Mouse (Mus musculus) layer of hippocampus, postnatal 36 days (tissue): Measurements from ENCODE around the gene Gpatch8. TPM values are rescaled to one million over a fixed set of nuclear protein-coding genes. Genes with fewer than 3 reads are reported as not detected.
"Not testable (repeated sequence)": the region's sequence is repeated elsewhere in the genome, so short reads cannot be mapped to it uniquely, and the experiment has no call there.

Experiments used
- DNase-seq, 2 experiments: peaks; one replicate each; pipeline ENCODE4 v3.0.0; 2022
- total RNA-seq, 2 experiments: library from RNA; stranded (reverse); gene quantifications; 2 replicates each; pipeline ENCODE4 v1.2.3; 2021

The Gpatch8 gene
- total RNA-seq, 2 experiments from 2014 or later, result 44.1 to 58.6 TPM

GRCm38 (mm10) chr11:102568756-102569377, 12.7 kb upstream of the Gpatch8 start:
- no peak for DNase-seq

GRCm38 (mm10) chr11:102568191-102568590, 12.0 kb upstream of the Gpatch8 start:
- DNase-seq, result no peak

GRCm38 (mm10) chr11:102567723-102568122, 11.5 kb upstream of the Gpatch8 start:
- DNase-seq, result no peak

GRCm38 (mm10) chr11:102567157-102567556, 11.0 kb upstream of the Gpatch8 start:
- no peak for DNase-seq

GRCm38 (mm10) chr11:102566290-102566689, 10.1 kb upstream of the Gpatch8 start:
- DNase-seq, result no peak

- no peak for DNase-seq
Measured at GRCm38 (mm10) chr11:102565741-102566140, 9.5 kb upstream of the Gpatch8 start.

GRCm38 (mm10) chr11:102564952-102565671, 8.9 kb upstream of the Gpatch8 start:
- not testable (repeated sequence) for DNase-seq

- no peak for DNase-seq
Measured at GRCm38 (mm10) chr11:102558704-102559103, 2.5 kb upstream of the Gpatch8 start.

GRCm38 (mm10) chr11:102557386-102557785, 1.2 kb upstream of the Gpatch8 start:
- DNase-seq, result no peak

- DNase-seq, result no peak
Measured at GRCm38 (mm10) chr11:102556716-102557074, 503 bp upstream of the Gpatch8 start.

- DNase-seq, result no peak
Measured at GRCm38 (mm10) chr11:102555400-102556030, 677 bp downstream of the Gpatch8 start.

GRCm38 (mm10) chr11:102552051-102552450, 4.1 kb downstream of the Gpatch8 start:
- no peak for DNase-seq

GRCm38 (mm10) chr11:102551176-102551575, 5.0 kb downstream of the Gpatch8 start:
- no peak for DNase-seq

- DNase-seq, result no peak
Measured at GRCm38 (mm10) chr11:102541471-102541870, 14.7 kb downstream of the Gpatch8 start.

- not testable (repeated sequence) for DNase-seq
Measured at GRCm38 (mm10) chr11:102540286-102540685, 15.9 kb downstream of the Gpatch8 start.

- DNase-seq, result no peak
Measured at GRCm38 (mm10) chr11:102539690-102540089, 16.5 kb downstream of the Gpatch8 start.

- DNase-seq, result no peak
Measured at GRCm38 (mm10) chr11:102536210-102536609, 20.0 kb downstream of the Gpatch8 start.

GRCm38 (mm10) chr11:102534078-102534477, 22.1 kb downstream of the Gpatch8 start:
- no peak for DNase-seq

- no peak for DNase-seq
Measured at GRCm38 (mm10) chr11:102531425-102531824, 24.8 kb downstream of the Gpatch8 start.

- no peak for DNase-seq
Measured at GRCm38 (mm10) chr11:102514793-102515424, 41.3 kb downstream of the Gpatch8 start.

- no peak for DNase-seq
Measured at GRCm38 (mm10) chr11:102510226-102510625, 46.0 kb downstream of the Gpatch8 start.

- no peak for DNase-seq
Measured at GRCm38 (mm10) chr11:102496732-102497131, 59.5 kb downstream of the Gpatch8 start.

- no peak for DNase-seq
Measured at GRCm38 (mm10) chr11:102496206-102496605, 60.0 kb downstream of the Gpatch8 start.
